Mouse (Mus musculus): Measurements from ENCODE around the gene Ercc6.

DNA sequence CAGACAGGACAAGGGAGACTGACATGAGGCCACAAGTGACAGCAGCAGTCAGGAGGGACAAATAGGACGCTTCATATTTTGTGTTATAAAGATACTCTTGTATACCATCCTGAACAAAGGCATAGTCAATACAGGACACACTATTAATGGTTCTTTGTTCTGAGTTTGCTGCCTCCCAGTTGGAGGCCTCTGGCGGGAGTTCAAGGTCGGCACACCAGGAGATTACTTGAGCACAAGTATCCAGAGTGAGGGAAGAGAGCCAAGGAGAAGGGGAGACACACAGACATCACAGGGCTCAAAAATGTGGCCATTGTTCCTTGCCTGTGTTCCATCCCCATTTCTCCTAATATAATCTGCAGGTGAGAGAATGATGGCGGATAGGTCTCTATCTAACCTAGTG lies 6.1 kb upstream of the Ercc6 start:
- TF ChIP-seq POLR2A (IDR thresholded peaks at IDR 0.05; ENCODE audit: low read depth, low read length): no peak
- no peak for TF ChIP-seq CTCF (conservative IDR thresholded peaks at IDR 0.05; ENCODE audit: insufficient read depth, insufficient read length, low read depth, low read length)

Measured in kidney, adult 2 months (tissue).